Mouse (Mus musculus) bone marrow macrophage, adult 2 months (primary cell): ENCODE data around the gene Cryge.

ENCODE experiments used
- CTCF ChIP-seq: IDR thresholded peaks from 2 replicates; pipeline ENCODE4 v1.5.1; 2012; ENCODE audit warnings: low read depth, mild to moderate bottlenecking, low read length, moderate library complexity
- POLR2A ChIP-seq: IDR thresholded peaks from 2 replicates; pipeline ENCODE4 v1.6.1; 2012; ENCODE audit warnings: mild to moderate bottlenecking, low read depth, low read length, borderline replicate concordance

GRCm38 (mm10) chr1:65051696-65052095 is 747 bp upstream of the Cryge start:
- no peak for TF ChIP-seq CTCF
- TF ChIP-seq POLR2A = no peak
